Mouse (Mus musculus): ENCODE results near the gene Ccdc57.

- TF ChIP-seq POLR2A (IDR thresholded peaks at IDR 0.05; ENCODE audit: borderline replicate concordance, extremely low read depth, insufficient read depth, insufficient read length, poor library complexity, severe bottlenecking) (no peak), CTCF (IDR thresholded peaks at IDR 0.05; ENCODE audit: borderline replicate concordance, extremely low read depth, insufficient read depth, insufficient read length) (no peak)
Measured at GRCm38 (mm10) chr11:120799316-120799890, 133.3 kb downstream of the Ccdc57 start.

Measured in brain, embryonic 14.5 days (tissue).